Mouse (Mus musculus): Measurements from ENCODE around the gene Wdr20rt. TPM values are rescaled to one million over a fixed set of nuclear protein-coding genes. Genes with fewer than 3 reads are reported as not detected.

The Wdr20rt gene
- total RNA-seq, 1 experiment, result 2.4 TPM

DNA sequence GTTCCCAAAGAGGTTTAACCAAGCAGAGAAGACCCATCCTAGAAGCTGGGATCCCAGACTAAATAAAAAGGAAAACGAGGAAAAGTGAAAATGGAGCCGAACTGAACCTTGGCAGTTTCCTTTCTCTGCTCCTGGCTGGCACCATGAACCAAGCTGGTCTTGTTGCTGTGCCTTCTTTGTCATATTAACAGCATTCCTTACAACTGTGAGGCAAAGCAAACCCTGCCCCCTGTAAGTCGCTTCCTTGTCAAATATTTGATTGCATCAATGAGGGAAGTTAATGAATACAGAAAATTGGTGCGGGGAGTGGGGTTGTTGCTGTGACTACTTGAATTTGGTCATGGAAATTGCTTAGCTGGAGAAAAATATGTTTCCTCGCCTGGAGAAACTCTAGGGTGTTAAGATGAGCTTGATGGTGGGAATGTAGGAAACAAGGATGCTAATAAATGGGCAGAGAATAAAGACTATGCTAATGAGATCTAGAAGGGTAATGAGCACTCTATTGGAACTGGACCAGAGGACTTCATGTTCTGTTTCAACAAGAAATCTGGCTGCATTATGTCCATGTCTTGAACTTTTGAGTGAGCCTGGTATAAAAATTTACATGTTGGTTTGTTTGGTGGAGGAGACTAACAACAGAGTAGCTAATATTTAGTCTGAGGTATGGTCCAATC lies 43.1 kb downstream of the Wdr20rt start:
- Histone ChIP-seq H3K4me3 (ENCODE audit: insufficient read depth in 1 of 2, low read depth in 1 of 2, low read length in 2 of 2, poor library complexity in 1 of 2, severe bottlenecking in 1 of 2) (no peak overlapping the region), H3K36me3 (ENCODE audit: control insufficient read depth, insufficient read depth, low read length, poor library complexity, severe bottlenecking) (no peaks in the 10 kb centered on the region), H3K27ac (ENCODE audit: insufficient read depth, low read depth, low read length, poor library complexity, severe bottlenecking) (no peak overlapping the region), H3K9ac (ENCODE audit: insufficient read depth, low read depth, low read length, poor library complexity, severe bottlenecking) (no peak overlapping the region), H3K4me1 (ENCODE audit: control insufficient read depth in 2 of 2, insufficient read depth in 2 of 2, low read length in 2 of 2, poor library complexity in 1 of 2) (peaks cover 0 to 2% of the 10 kb centered on the region in 2 experiments; a peak in 1 of 4 replicates), H3K9me3 (ENCODE audit: control insufficient read depth, insufficient read depth, low read depth, low read length) (no peaks in the 10 kb centered on the region)
- TF ChIP-seq MAFK (IDR thresholded peaks at IDR 0.05; ENCODE audit: insufficient read depth, low read depth, low read length) (no peak), CHD2 (IDR thresholded peaks at IDR 0.05; ENCODE audit: low read depth, low read length) (no peak), ZC3H11A (IDR thresholded peaks at IDR 0.05; ENCODE audit: borderline replicate concordance, low read depth, low read length) (no peak), HCFC1 (IDR thresholded peaks at IDR 0.05; ENCODE audit: borderline replicate concordance, insufficient read depth, low read length) (no peak), ZNF384 (IDR thresholded peaks at IDR 0.05; ENCODE audit: low read depth, low read length) (no peak)
- no peak for DNase-seq (ENCODE audit: low read depth, low spot score)
- in situ Hi-C loops (cut with MboI; ENCODE audit: low sequenced_read_pairs in 2 of 2, unreplicated experiment in 2 of 2), result no loop called here

DNA sequence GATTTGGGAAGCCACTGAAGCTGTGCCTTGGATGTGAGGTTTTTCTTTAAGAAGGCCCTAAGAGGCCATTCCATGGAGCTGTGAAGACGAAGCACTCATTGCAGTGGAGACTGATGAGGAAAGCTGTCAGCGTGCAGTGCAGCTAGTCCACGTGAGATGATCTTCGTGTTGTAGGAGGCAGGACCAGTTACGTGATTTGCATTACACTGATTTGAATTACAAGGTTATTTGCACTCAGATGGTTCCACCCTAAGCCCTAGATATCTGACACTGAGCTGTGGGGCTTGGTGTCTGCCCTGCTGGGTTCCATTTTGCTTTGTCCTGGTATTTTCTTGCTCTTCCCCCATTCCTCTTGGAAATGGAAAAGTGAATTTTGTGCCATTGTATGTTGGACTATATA lies 44.1 kb downstream of the Wdr20rt start:
- in situ Hi-C loops (cut with MboI; ENCODE audit: low sequenced_read_pairs in 2 of 2, unreplicated experiment in 2 of 2), result no loop called here
- TF ChIP-seq ZC3H11A (IDR thresholded peaks at IDR 0.05; ENCODE audit: borderline replicate concordance, low read depth, low read length) (no peak), MAFK (IDR thresholded peaks at IDR 0.05; ENCODE audit: insufficient read depth, low read depth, low read length) (no peak), HCFC1 (IDR thresholded peaks at IDR 0.05; ENCODE audit: borderline replicate concordance, insufficient read depth, low read length) (no peak), ZNF384 (IDR thresholded peaks at IDR 0.05; ENCODE audit: low read depth, low read length) (no peak), CHD2 (IDR thresholded peaks at IDR 0.05; ENCODE audit: low read depth, low read length) (no peak)
- DNase-seq (ENCODE audit: low read depth, low spot score), result no peak

DNA sequence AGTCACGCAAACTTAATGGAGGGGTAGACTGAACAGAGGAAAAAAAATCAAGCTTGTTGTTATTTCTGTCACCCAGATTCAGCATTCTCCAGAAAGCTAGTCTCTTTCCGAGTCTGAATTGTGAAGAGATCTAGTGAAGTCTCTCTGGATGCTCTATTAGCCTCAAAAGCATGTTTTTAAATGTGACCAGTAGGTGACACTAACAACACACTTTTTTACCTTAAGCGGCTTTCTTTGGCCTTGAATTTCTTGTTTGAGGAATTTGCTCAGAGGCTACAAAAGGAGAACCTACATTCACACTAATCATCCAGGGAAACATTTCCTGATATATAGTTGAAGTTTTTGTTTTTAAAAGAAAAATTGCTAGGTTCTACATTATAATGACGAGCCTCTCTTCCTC lies 48.5 kb downstream of the Wdr20rt start:
- Histone ChIP-seq H3K36me3 (ENCODE audit: control insufficient read depth, insufficient read depth, low read length, poor library complexity, severe bottlenecking) (no peaks in the 10 kb centered on the region), H3K4me3 (ENCODE audit: insufficient read depth in 1 of 2, low read depth in 1 of 2, low read length in 2 of 2, poor library complexity in 1 of 2, severe bottlenecking in 1 of 2) (no peak overlapping the region), H3K9ac (ENCODE audit: insufficient read depth, low read depth, low read length, poor library complexity, severe bottlenecking) (no peak overlapping the region), H3K9me3 (ENCODE audit: control insufficient read depth, insufficient read depth, low read depth, low read length) (no peaks in the 10 kb centered on the region), H3K27ac (ENCODE audit: insufficient read depth, low read depth, low read length, poor library complexity, severe bottlenecking) (no peak overlapping the region), H3K4me1 (ENCODE audit: control insufficient read depth in 2 of 2, insufficient read depth in 2 of 2, low read length in 2 of 2, poor library complexity in 1 of 2) (peaks cover 0 to 2% of the 10 kb centered on the region in 2 experiments; a peak in 1 of 4 replicates)
- DNase-seq (ENCODE audit: low read depth, low spot score), result no peak
- in situ Hi-C loops (cut with MboI; ENCODE audit: low sequenced_read_pairs in 2 of 2, unreplicated experiment in 2 of 2), result no loop called here
- TF ChIP-seq CHD2 (IDR thresholded peaks at IDR 0.05; ENCODE audit: low read depth, low read length), result no peak
- TF ChIP-seq ZC3H11A (IDR thresholded peaks at IDR 0.05; ENCODE audit: borderline replicate concordance, low read depth, low read length), result no peak
- TF ChIP-seq ZNF384 (IDR thresholded peaks at IDR 0.05; ENCODE audit: low read depth, low read length), result no peak
- no peak for TF ChIP-seq MAFK (IDR thresholded peaks at IDR 0.05; ENCODE audit: insufficient read depth, low read depth, low read length)
- no peak for TF ChIP-seq HCFC1 (IDR thresholded peaks at IDR 0.05; ENCODE audit: borderline replicate concordance, insufficient read depth, low read length)

More for the DNA sequence above, 44.1 kb downstream of the Wdr20rt start:
- Histone ChIP-seq H3K9me3 (ENCODE audit: control insufficient read depth, insufficient read depth, low read depth, low read length) (no peaks in the 10 kb centered on the region), H3K27ac (ENCODE audit: insufficient read depth, low read depth, low read length, poor library complexity, severe bottlenecking) (no peak overlapping the region), H3K36me3 (ENCODE audit: control insufficient read depth, insufficient read depth, low read length, poor library complexity, severe bottlenecking) (no peaks in the 10 kb centered on the region), H3K4me3 (ENCODE audit: insufficient read depth in 1 of 2, low read depth in 1 of 2, low read length in 2 of 2, poor library complexity in 1 of 2, severe bottlenecking in 1 of 2) (no peak overlapping the region), H3K4me1 (ENCODE audit: control insufficient read depth in 2 of 2, insufficient read depth in 2 of 2, low read length in 2 of 2, poor library complexity in 1 of 2) (peaks cover 0 to 2% of the 10 kb centered on the region in 2 experiments; a peak in 1 of 4 replicates), H3K9ac (ENCODE audit: insufficient read depth, low read depth, low read length, poor library complexity, severe bottlenecking) (no peak overlapping the region)

Other genes with a start within 250 kb of the Wdr20rt start
- gene Prpf39, start 189.2 kb upstream of the Wdr20rt start, total RNA-seq (2012; rRNA removed), result 22.9 and 26.1 TPM in 2 replicates
- gene Fkbp3, start 151.5 kb upstream of the Wdr20rt start, total RNA-seq (2012; rRNA removed), result 214 and 281 TPM in 2 replicates
- gene Fancm, start 149.9 kb upstream of the Wdr20rt start, total RNA-seq (2012; rRNA removed), result 45.6 and 51.2 TPM in 2 replicates
- 51.4 and 52.2 TPM in 2 replicates for gene Mis18bp1, start 52.9 kb upstream of the Wdr20rt start, total RNA-seq (2012; rRNA removed)